Mouse (Mus musculus): Measurements from ENCODE around the gene Golga1.

DNA sequence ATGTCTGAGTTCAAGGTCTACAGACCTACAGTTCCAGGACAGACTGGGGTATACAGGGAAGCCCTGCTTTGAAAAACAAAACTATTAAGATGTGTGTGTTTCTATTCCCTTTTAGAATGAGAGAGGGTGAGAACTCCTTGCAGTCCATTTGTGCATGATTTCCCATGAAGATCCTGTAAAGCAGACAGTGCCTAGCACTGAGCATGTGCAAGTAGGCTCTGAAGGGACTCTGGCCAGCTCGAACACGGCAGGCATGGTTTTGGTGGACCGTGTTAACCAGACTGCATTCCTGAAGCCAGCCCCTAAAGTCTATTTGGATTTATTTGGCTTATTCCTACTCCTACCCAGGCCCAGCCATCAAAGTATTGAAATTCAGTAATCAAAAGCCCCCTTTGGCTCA lies 53.4 kb downstream of the Golga1 start:
- TF ChIP-seq CTCF (IDR thresholded peaks at IDR 0.05; ENCODE audit: low read depth) (no peak), EP300 (IDR thresholded peaks at IDR 0.05; ENCODE audit: low read depth) (no peak)

All from liver, postnatal 0 days (tissue).